Mouse (Mus musculus): ENCODE results near the gene Zfp128. TPM values are rescaled to one million over a fixed set of nuclear protein-coding genes. Genes with fewer than 3 reads are reported as not detected.
A peak's percentile ranks its signal among the peaks of the same experiment; 100 is the strongest.
"Not testable (repeated sequence)": the region's sequence is repeated elsewhere in the genome, so short reads cannot be mapped to it uniquely, and the experiment has no call there.

The Zfp128 gene
- polyA plus RNA-seq, 1 experiment, result 0.33 TPM

GRCm38 (mm10) chr7:12921318-12921704 lies 40.3 kb downstream of the Zfp128 start:
- 0% methylated on average over 3 of the region's 3 CpGs for WGBS

GRCm38 (mm10) chr7:12921705-12922465 lies 40.9 kb downstream of the Zfp128 start, which contains the start of gene Rps5:
Gene Rps5 (plus strand): TSS chr7:12922290.
- WGBS, result under 1% methylated on average over 55 of the region's 55 CpGs
- DNase-seq (ENCODE audit: low read depth, low spot score), result peak; percentile 99

More at GRCm38 (mm10) chr7:12921318-12921704, 40.3 kb downstream of the Zfp128 start:
- peak; percentile 32 for DNase-seq (ENCODE audit: low read depth, low spot score)

GRCm38 (mm10) chr7:12922729-12923128 lies 41.8 kb downstream of the Zfp128 start:
- WGBS, result 3% methylated on average over 8 of the region's 8 CpGs
- DNase-seq (ENCODE audit: low read depth, low spot score), result no peak

- DNase-seq (ENCODE audit: low read depth, low spot score), result no peak
- WGBS, result 70% methylated on average over 7 of the region's 7 CpGs
Observed at GRCm38 (mm10) chr7:12926316-12926715, 45.3 kb downstream of the Zfp128 start.

- 23% methylated on average over 8 of the region's 8 CpGs for WGBS
Observed at GRCm38 (mm10) chr7:12927191-12927680, 46.3 kb downstream of the Zfp128 start, which contains the start of gene Rnf225. Gene Rnf225 (plus strand): TSS chr7:12927416.

GRCm38 (mm10) chr7:12927693-12928589 lies 47.0 kb downstream of the Zfp128 start:
- WGBS, result 6% methylated on average over 65 of the region's 65 CpGs
- no peak for DNase-seq (ENCODE audit: low read depth, low spot score)

More at GRCm38 (mm10) chr7:12927191-12927680, 46.3 kb downstream of the Zfp128 start, which contains the start of gene Rnf225:
- DNase-seq (ENCODE audit: low read depth, low spot score), result peak; percentile 57

- DNase-seq (ENCODE audit: low read depth, low spot score), result no peak
- 76% methylated on average over 4 of the region's 4 CpGs for WGBS
Observed at GRCm38 (mm10) chr7:12933615-12934140, 52.7 kb downstream of the Zfp128 start.

- no peak for DNase-seq (ENCODE audit: low read depth, low spot score)
- 70% methylated on average over 3 of the region's 3 CpGs for WGBS
Observed at GRCm38 (mm10) chr7:12934808-12935207, 53.8 kb downstream of the Zfp128 start.

- WGBS, result 96% methylated on average over 4 of the region's 4 CpGs
- DNase-seq (ENCODE audit: low read depth, low spot score), result not testable (repeated sequence)
Observed at GRCm38 (mm10) chr7:12937254-12937803, 56.4 kb downstream of the Zfp128 start.

- no peak for DNase-seq (ENCODE audit: low read depth, low spot score)
- 90% methylated on average over 4 of the region's 4 CpGs for WGBS
Observed at GRCm38 (mm10) chr7:12940599-12940998, 59.6 kb downstream of the Zfp128 start.

Other genes with a start within 250 kb of the Zfp128 start
- gene Vmn2r54, start 240.9 kb upstream of the Zfp128 start, polyA plus RNA-seq (2012; rRNA removed), result not detected in 2 replicates
- not detected in 2 replicates for gene Vmn2r55, start 196.2 kb upstream of the Zfp128 start, polyA plus RNA-seq (2012; rRNA removed)
- gene Vmn2r56, start 146.2 kb upstream of the Zfp128 start, polyA plus RNA-seq (2012; rRNA removed), result not detected in 2 replicates
- 0.38 and 0.52 TPM in 2 replicates for gene Zscan18, start 77.5 kb upstream of the Zfp128 start, polyA plus RNA-seq (2012; rRNA removed)
- gene Zfp329, start 62.3 kb upstream of the Zfp128 start, polyA plus RNA-seq (2012; rRNA removed), result 0.87 and 1.3 TPM in 2 replicates
- gene Zfp110, start 46.4 kb upstream of the Zfp128 start, polyA plus RNA-seq (2012; rRNA removed), result 6.0 and 10.3 TPM in 2 replicates
- 6.8 and 7.5 TPM in 2 replicates for gene Zscan22, start 16.6 kb downstream of the Zfp128 start, polyA plus RNA-seq (2012; rRNA removed)
- 2,560 and 2,617 TPM in 2 replicates for gene Rps5, start 41.1 kb downstream of the Zfp128 start, polyA plus RNA-seq (2012; rRNA removed)
- 0.20 and 0.27 TPM in 2 replicates for gene Rnf225, start 46.2 kb downstream of the Zfp128 start, polyA plus RNA-seq (2012; rRNA removed)
- 3.9 and 5.2 TPM in 2 replicates for gene Zfp324, start 84.7 kb downstream of the Zfp128 start, polyA plus RNA-seq (2012; rRNA removed)
- 2.5 and 3.4 TPM in 2 replicates for gene Zfp446, start 96.7 kb downstream of the Zfp128 start, polyA plus RNA-seq (2012; rRNA removed)
- gene Slc27a5, start 117.0 kb downstream of the Zfp128 start, polyA plus RNA-seq (2012; rRNA removed), result 0.09 and 0.23 TPM in 2 replicates
- gene Trim28, start 117.9 kb downstream of the Zfp128 start, polyA plus RNA-seq (2012; rRNA removed), result 230 and 300 TPM in 2 replicates
- gene Zbtb45, start 128.9 kb downstream of the Zfp128 start, polyA plus RNA-seq (2012; rRNA removed), result 16.0 and 18.3 TPM in 2 replicates
- 128 and 132 TPM in 2 replicates for gene Chmp2a, start 153.6 kb downstream of the Zfp128 start, polyA plus RNA-seq (2012; rRNA removed)
- gene Ube2m, start 157.1 kb downstream of the Zfp128 start, polyA plus RNA-seq (2012; rRNA removed), result 188 and 202 TPM in 2 replicates
- gene Mzf1, start 173.6 kb downstream of the Zfp128 start, polyA plus RNA-seq (2012; rRNA removed), result 0.66 and 0.80 TPM in 2 replicates
- gene Vmn1r85, start 214.0 kb downstream of the Zfp128 start, polyA plus RNA-seq (2012; rRNA removed), result not detected in 2 replicates
- gene Vmn1r86, start 238.7 kb downstream of the Zfp128 start, polyA plus RNA-seq (2012; rRNA removed), result not detected in 2 replicates

Data from large intestine, adult 2 months (tissue).